Mouse (Mus musculus) liver, embryonic 13.5 days (tissue): Measurements from ENCODE around the gene Fam161a. TPM values are rescaled to one million over a fixed set of nuclear protein-coding genes. Genes with fewer than 3 reads are reported as not detected.
A peak's percentile ranks its signal among the peaks of the same experiment; 100 is the strongest.

Experiments used
- ATAC-seq: fragments of 200-750 bp; cut with Nextera tagmentation; 2 replicates; pipeline ENCODE4 v1.8.0; 2017; ENCODE audit warnings: low read depth, mild to moderate bottlenecking, moderate number of reproducible peaks, moderate library complexity
- DNase-seq: peaks from one replicate; pipeline ENCODE4 v3.0.0; 2022
- H3K27ac ChIP-seq: fragments of 300-500 bp; sonication (generic); 2 replicates; pipeline ENCODE4 v1.5.1; 2015; ENCODE audit warnings: moderate library complexity, mild to moderate bottlenecking, inconsistent platforms
- H3K27me3 ChIP-seq: fragments of 300-500 bp; sonication (generic); 2 replicates; pipeline ENCODE4 v1.6.1; 2015; ENCODE audit warnings: mild to moderate bottlenecking, inconsistent platforms
- H3K36me3 ChIP-seq: fragments of 300-500 bp; sonication (generic); 2 replicates; pipeline ENCODE4 v1.6.1; 2015; ENCODE audit warnings: mild to moderate bottlenecking, inconsistent platforms
- H3K4me1 ChIP-seq: fragments of 300-500 bp; sonication (generic); replicated peaks from 2 replicates; pipeline ENCODE4 v1.6.1; 2015; ENCODE audit warnings: inconsistent platforms
- H3K4me2 ChIP-seq: fragments of 300-500 bp; sonication (generic); 2 replicates; pipeline ENCODE4 v1.6.1; 2015; ENCODE audit warnings: inconsistent platforms, mild to moderate bottlenecking, moderate library complexity
- H3K4me3 ChIP-seq: fragments of 300-500 bp; sonication (generic); replicated peaks from 2 replicates; pipeline ENCODE4 v1.5.1; 2015; ENCODE audit warnings: mild to moderate bottlenecking, inconsistent platforms
- H3K9ac ChIP-seq: fragments of 300-500 bp; sonication (generic); 2 replicates; pipeline ENCODE4 v1.6.1; 2015; ENCODE audit warnings: mild to moderate bottlenecking, inconsistent platforms
- H3K9me3 ChIP-seq: fragments of 300-500 bp; sonication (generic); replicated peaks from 2 replicates; pipeline ENCODE4 v1.6.1; 2016; ENCODE audit warnings: inconsistent platforms
- WGBS: fragments of 180-500 bp; shearing (Covaris S2); methylation state at CpG from one replicate; pipeline ENCODE4 v1.1.7; 2015; ENCODE audit not compliant: insufficient replicate concordance; 5-methylcytosine and 5-hydroxymethylcytosine counted together
- polyA plus RNA-seq: library from polyadenylated mRNA; unstranded; fragments of >200 nt; fragmentation: Nextera tagmentation; extraction: Ambion mirVana; gene quantifications from 2 replicates; pipeline ENCODE4 v1.2.1, GENCODE M21; 2015

Gene Fam161a
- polyA plus RNA-seq, 1 experiment from 2014 or later: 0.51 TPM

- ATAC-seq (no peak), DNase-seq (no peak)
- Histone ChIP-seq H3K4me1 (peaks cover 57% of the 10 kb centered on the region), H3K9me3 (no peaks in the 10 kb centered on the region), H3K4me3 (no peak overlapping the region), H3K27me3 (no peaks in the 10 kb centered on the region), H3K36me3 (peaks cover 43% of the 10 kb centered on the region), H3K4me2 (no peak overlapping the region), H3K27ac (no peak overlapping the region), H3K9ac (no peak overlapping the region)
- 84% methylated on average over 3 of the region's 3 CpGs for WGBS
These were observed 29.1 kb upstream of the Fam161a start for GRCm38 (mm10) chr11:22978215-22978614.

GRCm38 (mm10) chr11:22978711-22979110 lies 28.6 kb upstream of the Fam161a start:
- Histone ChIP-seq H3K4me2 (no peak overlapping the region), H3K9ac (no peak overlapping the region), H3K27me3 (no peaks in the 10 kb centered on the region), H3K4me3 (no peak overlapping the region), H3K36me3 (peaks cover 38% of the 10 kb centered on the region), H3K9me3 (no peaks in the 10 kb centered on the region), H3K4me1 (peaks cover 59% of the 10 kb centered on the region), H3K27ac (no peak overlapping the region)
- no peak for ATAC-seq
- DNase-seq: no peak
- WGBS: 84% methylated on average over 1 of the region's 1 CpGs

GRCm38 (mm10) chr11:22979221-22979620 lies 28.1 kb upstream of the Fam161a start:
- DNase-seq (no peak), ATAC-seq (no peak)
- Histone ChIP-seq H3K27me3 (no peaks in the 10 kb centered on the region), H3K4me3 (no peak overlapping the region), H3K9me3 (no peaks in the 10 kb centered on the region), H3K4me1 (peaks cover 58% of the 10 kb centered on the region), H3K4me2 (no peak overlapping the region), H3K9ac (no peak overlapping the region), H3K27ac (no peak overlapping the region), H3K36me3 (peaks cover 35% of the 10 kb centered on the region)
- 70% methylated on average over 1 of the region's 1 CpGs for WGBS

GRCm38 (mm10) chr11:22981041-22981440 lies 26.3 kb upstream of the Fam161a start:
- Histone ChIP-seq H3K27ac (peak overlapping the region; percentile 96), H3K9me3 (no peaks in the 10 kb centered on the region), H3K9ac (peak overlapping the region; percentile 80), H3K36me3 (peaks cover 31% of the 10 kb centered on the region), H3K4me3 (peak overlapping the region; percentile 72), H3K27me3 (no peaks in the 10 kb centered on the region), H3K4me1 (peaks cover 49% of the 10 kb centered on the region), H3K4me2 (peak overlapping the region; percentile 86)
- 17% methylated on average over 4 of the region's 4 CpGs for WGBS
- no peak for ATAC-seq
- no peak for DNase-seq

GRCm38 (mm10) chr11:22981543-22981950 lies 25.8 kb upstream of the Fam161a start:
- Histone ChIP-seq H3K4me2 (peak overlapping the region; percentile 86), H3K27me3 (no peaks in the 10 kb centered on the region), H3K4me1 (peaks cover 44% of the 10 kb centered on the region), H3K36me3 (peaks cover 26% of the 10 kb centered on the region), H3K4me3 (peak overlapping the region; percentile 72), H3K27ac (peak overlapping the region; percentile 96), H3K9ac (peak overlapping the region; percentile 80), H3K9me3 (no peaks in the 10 kb centered on the region)
- ATAC-seq (peak; percentile 47), DNase-seq (no peak)
- WGBS: 1% methylated on average over 12 of the region's 12 CpGs

GRCm38 (mm10) chr11:22981984-22982757 lies 25.2 kb upstream of the Fam161a start, which contains the start of the genes Gm28048 and Commd1:
TSS of gene Gm28048 (minus strand) at chr11:22982090.
TSS of gene Commd1 (minus strand) at chr11:22982382.
- peaks cover 19% of the 10 kb centered on the region for H3K36me3 ChIP-seq
- 2% methylated on average over 42 of the region's 42 CpGs for WGBS
- ATAC-seq (peak; percentile 91), DNase-seq (peak; percentile 90)
- peak within 1 kb of the TSS; percentile 96 for H3K27ac ChIP-seq
- peak within 1 kb of the TSS; percentile 72 for H3K4me3 ChIP-seq
- H3K9ac ChIP-seq: peak within 1 kb of the TSS; percentile 80
- H3K4me1 ChIP-seq: peaks cover 38% of the 10 kb centered on the region
- no peaks in the 10 kb centered on the region for H3K9me3 ChIP-seq
- peak within 1 kb of the TSS; percentile 86 for H3K4me2 ChIP-seq
- no peaks in the 10 kb centered on the region for H3K27me3 ChIP-seq

- Histone ChIP-seq H3K4me3 (peak overlapping the region; percentile 10; the same call in 1 of the 2 replicates), H3K4me1 (peaks cover 31% of the 10 kb centered on the region), H3K36me3 (peaks cover 13% of the 10 kb centered on the region), H3K27ac (no peak overlapping the region), H3K4me2 (peak overlapping the region; percentile 86), H3K9ac (peak overlapping the region; percentile 41; the same call in 1 of the 2 replicates), H3K27me3 (no peaks in the 10 kb centered on the region), H3K9me3 (no peaks in the 10 kb centered on the region)
- WGBS: 67% methylated on average over 6 of the region's 6 CpGs
- DNase-seq (no peak), ATAC-seq (no peak)
These were observed 24.5 kb upstream of the Fam161a start for GRCm38 (mm10) chr11:22982846-22983245.

GRCm38 (mm10) chr11:22985510-22985909 lies 21.8 kb upstream of the Fam161a start:
- DNase-seq: no peak
- no peak overlapping the region for H3K27ac ChIP-seq
- WGBS: 69% methylated on average over 3 of the region's 3 CpGs
- H3K4me1 ChIP-seq: peaks cover 25% of the 10 kb centered on the region
- H3K36me3 ChIP-seq: no peaks in the 10 kb centered on the region
- no peaks in the 10 kb centered on the region for H3K27me3 ChIP-seq
- no peaks in the 10 kb centered on the region for H3K9me3 ChIP-seq
- no peak for ATAC-seq
- no peak overlapping the region for H3K4me3 ChIP-seq
- H3K4me2 ChIP-seq: no peak overlapping the region
- no peak overlapping the region for H3K9ac ChIP-seq

GRCm38 (mm10) chr11:22987357-22987756 lies 20.0 kb upstream of the Fam161a start:
- peaks cover 27% of the 10 kb centered on the region for H3K4me1 ChIP-seq
- H3K9me3 ChIP-seq: no peaks in the 10 kb centered on the region
- H3K36me3 ChIP-seq: no peaks in the 10 kb centered on the region
- H3K9ac ChIP-seq: no peak overlapping the region
- H3K27me3 ChIP-seq: no peaks in the 10 kb centered on the region
- no peak overlapping the region for H3K4me2 ChIP-seq
- ATAC-seq (no peak), DNase-seq (peak; percentile 38)
- 47% methylated on average over 2 of the region's 2 CpGs for WGBS
- no peak overlapping the region for H3K4me3 ChIP-seq
- H3K27ac ChIP-seq: no peak overlapping the region

GRCm38 (mm10) chr11:22989786-22990185 lies 17.5 kb upstream of the Fam161a start:
- Histone ChIP-seq H3K36me3 (peaks cover 14% of the 10 kb centered on the region), H3K4me2 (peak overlapping the region; percentile 88), H3K27me3 (no peaks in the 10 kb centered on the region), H3K9ac (peak overlapping the region; percentile 83), H3K4me3 (peak overlapping the region; percentile 91), H3K27ac (peak overlapping the region; percentile 85), H3K9me3 (no peaks in the 10 kb centered on the region), H3K4me1 (peaks cover 24% of the 10 kb centered on the region)
- 55% methylated on average over 1 of the region's 1 CpGs for WGBS
- peak; percentile 10; the same call in 1 of the 2 replicates for ATAC-seq
- DNase-seq: no peak

- H3K27me3 ChIP-seq: no peaks in the 10 kb centered on the region
- H3K36me3 ChIP-seq: peaks cover 22% of the 10 kb centered on the region
- H3K9me3 ChIP-seq: no peaks in the 10 kb centered on the region
- peaks cover 24% of the 10 kb centered on the region for H3K4me1 ChIP-seq
- WGBS: under 1% methylated on average over 66 of the region's 66 CpGs
- H3K4me3 ChIP-seq: peak within 1 kb of the TSS; percentile 91
- H3K9ac ChIP-seq: peak within 1 kb of the TSS; percentile 83
- DNase-seq: peak; percentile 88
- peak; percentile 96 for ATAC-seq
- H3K4me2 ChIP-seq: peak within 1 kb of the TSS; percentile 88
- H3K27ac ChIP-seq: peak within 1 kb of the TSS; percentile 85
These were observed 16.8 kb upstream of the Fam161a start, which contains the start of gene Cct4 for GRCm38 (mm10) chr11:22990393-22991126. TSS of gene Cct4 (plus strand) at chr11:22990519.
